Mouse (Mus musculus) neural tube, embryonic 11.5 days (tissue): ENCODE data around the gene L1td1. TPM values are rescaled to one million over a fixed set of nuclear protein-coding genes. Genes with fewer than 3 reads are reported as not detected.

Source experiments
- ATAC-seq: fragments of 200-750 bp; cut with Nextera tagmentation; 2 replicates; pipeline ENCODE4 v1.8.0; 2017; ENCODE audit warnings: moderate number of reproducible peaks, mild to moderate bottlenecking, moderate TSS enrichment, moderate library complexity; ENCODE audit not compliant: insufficient read depth, low FRiP score, low TSS enrichment
- DNase-seq: peaks from one replicate; pipeline ENCODE4 v3.0.0-alpha.2; 2015; ENCODE audit warnings: low spot score
- H3K27ac ChIP-seq: fragments of 300-500 bp; sonication (generic); 2 replicates; pipeline ENCODE4 v1.5.1; 2014; ENCODE audit warnings: low read depth, mild to moderate bottlenecking, low read length
- H3K27me3 ChIP-seq: fragments of 300-500 bp; sonication (generic); 2 replicates; pipeline ENCODE4 v1.6.1; 2014; ENCODE audit warnings: mild to moderate bottlenecking, low read length, mixed read lengths; ENCODE audit not compliant: control insufficient read depth, insufficient read depth
- H3K36me3 ChIP-seq: fragments of 300-500 bp; sonication (generic); 2 replicates; pipeline ENCODE4 v1.6.1; 2014; ENCODE audit warnings: mild to moderate bottlenecking, low read length, moderate library complexity, mixed read lengths; ENCODE audit not compliant: control insufficient read depth, insufficient read depth
- H3K4me1 ChIP-seq: fragments of 300-500 bp; sonication (generic); 2 replicates; pipeline ENCODE4 v1.6.1; 2014; ENCODE audit warnings: low read length, mixed read lengths; ENCODE audit not compliant: control insufficient read depth, insufficient read depth
- H3K4me2 ChIP-seq: fragments of 300-500 bp; sonication (generic); 2 replicates; pipeline ENCODE4 v1.6.1; 2014; ENCODE audit warnings: low read depth, mild to moderate bottlenecking, moderate library complexity
- H3K4me3 ChIP-seq: fragments of 300-500 bp; sonication (generic); 2 replicates; pipeline ENCODE4 v1.5.1; 2014; ENCODE audit warnings: low read depth, low read length
- H3K9ac ChIP-seq: fragments of 300-500 bp; sonication (generic); 2 replicates; pipeline ENCODE4 v1.6.1; 2014; ENCODE audit warnings: mild to moderate bottlenecking, low read length
- H3K9me3 ChIP-seq: fragments of 300-500 bp; sonication (generic); 2 replicates; pipeline ENCODE4 v1.6.1; 2016; ENCODE audit warnings: low read length; ENCODE audit not compliant: control insufficient read depth
- WGBS: fragments of 180-500 bp; shearing (Covaris S2); extraction: QIAGEN DNeasy Blood & Tissue Kit; methylation state at CpG from one replicate; pipeline ENCODE4 v1.1.7; 2014; 5-methylcytosine and 5-hydroxymethylcytosine counted together
- polyA plus RNA-seq: library from polyadenylated mRNA; unstranded; fragments of >200 nt; fragmentation: Nextera tagmentation; extraction: Ambion mirVana; gene quantifications from 2 replicates; pipeline ENCODE4 v1.2.1, GENCODE M21; 2014

L1td1 gene
- polyA plus RNA-seq, 1 experiment from 2014 or later: not detected

GRCm38 (mm10) chr4:98727295-98727958 is 893 bp downstream of the L1td1 start:
- ATAC-seq: no peak
- Histone ChIP-seq H3K27me3 (peaks cover 31% of the 10 kb centered on the region), H3K9me3 (no peaks in the 10 kb centered on the region), H3K36me3 (no peaks in the 10 kb centered on the region), H3K27ac (no peak overlapping the region), H3K4me2 (peak overlapping the region; percentile 62), H3K4me1 (peaks cover 6% of the 10 kb centered on the region; the same call in 1 of the 2 replicates), H3K4me3 (no peak overlapping the region; the same call in 1 of the 2 replicates), H3K9ac (no peak overlapping the region)
- 3% methylated on average over 21 of the region's 21 CpGs for WGBS
- DNase-seq: no peak

DNA sequence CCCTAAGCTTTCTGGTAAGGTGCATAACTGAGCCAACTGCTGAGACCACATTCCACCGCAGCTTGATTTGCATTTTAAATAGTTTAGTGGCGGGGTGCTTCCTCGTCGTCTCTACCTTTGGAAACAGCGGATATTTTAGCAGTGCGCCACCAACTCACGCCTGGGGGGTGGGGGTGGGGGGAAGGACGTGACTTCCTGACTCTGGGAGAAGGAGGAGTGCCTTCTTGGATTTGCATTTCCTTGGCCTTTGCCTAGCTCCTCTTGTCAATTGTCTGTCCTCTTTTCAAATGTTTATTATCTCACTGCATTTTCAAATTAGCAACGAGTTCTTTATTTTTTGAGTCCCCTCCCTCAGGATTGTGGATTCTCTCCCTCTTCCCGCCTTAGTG is 1.4 kb downstream of the L1td1 start:
- DNase-seq: no peak
- no peak overlapping the region for H3K9ac ChIP-seq

GRCm38 (mm10) chr4:98728716-98729115 is 2.2 kb downstream of the L1td1 start:
- DNase-seq: no peak
- no peak for ATAC-seq
- Histone ChIP-seq H3K9ac (no peak overlapping the region), H3K4me3 (no peak overlapping the region), H3K27ac (no peak overlapping the region), H3K4me1 (peaks cover 6% of the 10 kb centered on the region; the same call in 1 of the 2 replicates), H3K27me3 (peaks cover 31% of the 10 kb centered on the region), H3K4me2 (no peak overlapping the region), H3K9me3 (no peaks in the 10 kb centered on the region), H3K36me3 (no peaks in the 10 kb centered on the region)
- 62% methylated on average over 7 of the region's 7 CpGs for WGBS

More for the DNA sequence above, 1.4 kb downstream of the L1td1 start:
- no peak for ATAC-seq
- Histone ChIP-seq H3K4me1 (peaks cover 6% of the 10 kb centered on the region; the same call in 1 of the 2 replicates), H3K4me2 (0 out of 2 replicates have a peak overlapping the region, but pooled peaks have one; percentile 8), H3K27me3 (peaks cover 31% of the 10 kb centered on the region), H3K9me3 (no peaks in the 10 kb centered on the region), H3K27ac (no peak overlapping the region), H3K4me3 (no peak overlapping the region), H3K36me3 (no peaks in the 10 kb centered on the region)
- WGBS: 2% methylated on average over 10 of the region's 10 CpGs

DNA sequence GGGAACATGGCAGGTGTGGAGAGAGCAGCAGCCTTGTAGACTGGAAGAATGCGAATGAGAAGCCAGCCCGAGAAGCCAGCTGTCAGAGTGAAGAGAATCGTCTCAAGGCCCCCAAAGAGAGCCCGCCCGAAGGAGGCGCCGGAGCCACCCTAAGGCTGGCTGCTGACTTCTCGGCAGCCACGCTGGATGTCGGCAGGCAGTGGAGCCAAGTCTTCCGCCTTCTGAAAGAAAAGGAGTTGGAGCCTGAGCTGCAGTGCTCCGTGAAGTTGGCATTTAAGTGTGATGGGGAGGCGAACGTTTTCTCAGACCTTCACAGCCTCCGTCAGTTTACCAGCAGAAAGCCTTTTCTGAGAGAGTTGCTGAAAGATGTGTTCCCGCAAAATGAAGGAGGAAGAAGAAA is 7.1 kb downstream of the L1td1 start:
- H3K27ac ChIP-seq: no peak overlapping the region
- no peaks in the 10 kb centered on the region for H3K4me1 ChIP-seq
- peaks cover 5% of the 10 kb centered on the region for H3K27me3 ChIP-seq
- WGBS: 94% methylated on average over 16 of the region's 16 CpGs
- H3K9me3 ChIP-seq: no peaks in the 10 kb centered on the region
- DNase-seq (no peak), ATAC-seq (no peak)
- no peaks in the 10 kb centered on the region for H3K36me3 ChIP-seq
- H3K4me3 ChIP-seq: no peak overlapping the region
- no peak overlapping the region for H3K4me2 ChIP-seq
- H3K9ac ChIP-seq: no peak overlapping the region

DNA sequence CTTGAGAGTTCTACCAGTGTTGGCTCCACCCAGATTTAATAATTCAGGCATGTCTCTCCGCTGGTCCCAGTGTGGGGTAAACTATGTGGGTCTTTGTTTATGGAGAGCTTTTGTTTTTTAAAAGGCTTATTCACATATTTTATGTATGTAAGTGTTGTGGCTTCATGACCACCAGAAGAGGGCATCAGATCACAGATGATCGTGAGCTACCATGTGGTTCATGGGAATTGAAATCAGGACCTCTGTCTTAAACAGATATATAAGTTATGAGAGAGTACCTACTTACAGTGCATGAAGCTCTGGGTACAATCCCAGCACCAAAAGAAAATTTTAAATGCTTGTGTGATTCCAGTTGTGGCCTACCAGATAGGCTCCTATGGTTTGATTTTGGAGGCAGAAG is 13.2 kb downstream of the L1td1 start:
- no peaks in the 10 kb centered on the region for H3K9me3 ChIP-seq
- no peaks in the 10 kb centered on the region for H3K4me1 ChIP-seq
- no peaks in the 10 kb centered on the region for H3K27me3 ChIP-seq
- H3K27ac ChIP-seq: no peak overlapping the region
- H3K4me3 ChIP-seq: no peak overlapping the region
- WGBS: 49% methylated on average over 2 of the region's 2 CpGs
- H3K4me2 ChIP-seq: no peak overlapping the region
- no peak overlapping the region for H3K9ac ChIP-seq
- ATAC-seq (no peak), DNase-seq (peak; percentile 36)
- no peaks in the 10 kb centered on the region for H3K36me3 ChIP-seq

DNA sequence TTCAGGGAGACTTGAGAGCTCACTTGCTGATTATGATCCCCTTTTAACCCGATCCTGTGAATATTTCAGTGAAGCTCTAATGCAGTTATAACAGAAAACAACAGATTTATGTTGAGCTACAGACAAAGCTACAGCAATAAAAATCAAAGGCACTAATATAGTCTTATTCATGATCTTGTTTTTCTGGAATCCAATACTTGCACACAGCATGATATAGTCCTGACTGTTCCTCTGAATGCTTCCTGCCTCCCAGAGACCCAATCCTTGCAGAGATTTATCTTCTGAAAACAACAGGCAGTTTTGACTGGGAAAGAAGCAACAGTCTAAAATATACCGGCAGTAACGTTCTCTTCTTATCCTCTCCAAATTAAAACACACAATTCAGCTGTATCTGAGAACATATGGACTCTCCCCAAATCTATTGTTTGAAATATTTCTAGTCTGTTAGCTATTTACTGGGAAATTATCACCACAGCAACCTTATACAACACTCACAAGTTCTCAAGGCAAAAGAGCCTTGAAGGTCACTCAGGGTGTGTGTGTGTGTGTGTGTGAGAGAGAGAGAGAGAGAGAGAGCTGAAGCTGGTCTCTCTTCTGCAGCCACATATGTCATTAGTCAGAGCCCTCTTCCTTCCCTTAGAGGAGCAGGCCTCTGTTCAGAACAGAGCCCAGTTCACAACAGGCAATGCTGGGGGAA is 16.8 kb downstream of the L1td1 start:
- Histone ChIP-seq H3K9ac (no peak overlapping the region), H3K27ac (no peak overlapping the region)
- WGBS: 70% methylated on average over 3 of the region's 3 CpGs

DNA sequence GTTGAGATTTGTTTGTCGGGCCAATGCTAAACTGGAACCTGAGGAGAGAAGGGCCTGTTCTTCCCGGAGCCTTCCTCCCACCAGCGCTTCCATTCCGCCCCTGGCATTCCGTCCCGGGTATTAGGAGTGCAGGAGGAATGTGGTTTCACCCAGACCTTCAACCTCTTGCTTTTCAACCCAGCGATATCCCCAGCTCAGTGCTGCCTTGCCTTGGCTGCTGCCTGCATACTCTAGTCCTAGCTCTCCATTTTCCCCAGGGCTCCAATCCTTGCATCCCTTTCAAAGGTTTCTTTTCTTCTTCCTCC is 17.3 kb downstream of the L1td1 start:
- H3K36me3 ChIP-seq: no peaks in the 10 kb centered on the region
- H3K27me3 ChIP-seq: no peaks in the 10 kb centered on the region
- DNase-seq (peak; percentile 46), ATAC-seq (no peak)
- WGBS: 25% methylated on average over 7 of the region's 7 CpGs
- no peaks in the 10 kb centered on the region for H3K4me1 ChIP-seq
- no peak overlapping the region for H3K4me2 ChIP-seq
- no peaks in the 10 kb centered on the region for H3K9me3 ChIP-seq
- no peak overlapping the region for H3K4me3 ChIP-seq
- no peak overlapping the region for H3K9ac ChIP-seq
- H3K27ac ChIP-seq: no peak overlapping the region

More for the DNA sequence above, 16.8 kb downstream of the L1td1 start:
- Histone ChIP-seq H3K9me3 (no peaks in the 10 kb centered on the region), H3K36me3 (no peaks in the 10 kb centered on the region), H3K4me2 (no peak overlapping the region), H3K4me3 (no peak overlapping the region), H3K4me1 (no peaks in the 10 kb centered on the region), H3K27me3 (no peaks in the 10 kb centered on the region)
- DNase-seq (no peak), ATAC-seq (no peak)

DNA sequence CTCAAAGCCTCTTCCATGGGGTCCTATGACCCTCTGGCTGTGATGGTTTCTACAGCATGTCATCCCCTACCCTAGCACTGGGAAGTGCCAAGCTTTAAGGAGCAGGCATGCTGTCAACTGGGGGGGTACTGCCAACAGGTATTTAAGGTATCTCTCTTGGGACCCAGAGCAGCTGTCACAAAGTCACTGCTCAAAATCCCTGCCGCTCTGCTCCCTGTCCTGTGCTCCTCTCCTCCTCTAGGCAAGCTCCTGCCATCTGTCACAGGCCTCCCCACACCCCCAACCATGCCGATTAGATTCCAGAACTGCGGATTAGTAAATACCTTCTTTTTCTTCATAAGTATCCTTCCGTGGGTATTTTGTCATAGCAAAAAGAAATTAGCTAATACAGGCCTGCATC is 27.9 kb downstream of the L1td1 start:
- ATAC-seq (no peak), DNase-seq (no peak)
- H3K9me3 ChIP-seq: no peaks in the 10 kb centered on the region
- H3K4me2 ChIP-seq: no peak overlapping the region
- peaks cover 3% of the 10 kb centered on the region; the same call in 1 of the 2 replicates for H3K4me1 ChIP-seq
- no peak overlapping the region for H3K27ac ChIP-seq
- H3K27me3 ChIP-seq: no peaks in the 10 kb centered on the region
- H3K36me3 ChIP-seq: no peaks in the 10 kb centered on the region
- H3K9ac ChIP-seq: no peak overlapping the region
- 86% methylated on average over 4 of the region's 4 CpGs for WGBS
- H3K4me3 ChIP-seq: no peak overlapping the region

GRCm38 (mm10) chr4:98756141-98756540 is 29.6 kb downstream of the L1td1 start:
- Histone ChIP-seq H3K4me1 (peaks cover 3% of the 10 kb centered on the region; the same call in 1 of the 2 replicates), H3K9ac (no peak overlapping the region), H3K4me3 (no peak overlapping the region), H3K27me3 (no peaks in the 10 kb centered on the region), H3K9me3 (no peaks in the 10 kb centered on the region), H3K36me3 (no peaks in the 10 kb centered on the region), H3K4me2 (no peak overlapping the region), H3K27ac (no peak overlapping the region)
- DNase-seq (no peak), ATAC-seq (no peak)
- WGBS: 52% methylated on average over 11 of the region's 11 CpGs
